Mouse (Mus musculus) lung, adult 2 months (tissue): ENCODE results near the gene Rassf10.

Experiments
- CTCF ChIP-seq: fragments of 200-500 bp; IDR thresholded peaks from 2 replicates; pipeline ENCODE4 v1.5.1; 2011; ENCODE audit warnings: mild to moderate bottlenecking, low read length, control low read depth; ENCODE audit not compliant: insufficient read depth
- POLR2A ChIP-seq: fragments of 200-500 bp; IDR thresholded peaks from 2 replicates; pipeline ENCODE4 v1.6.1; 2011; ENCODE audit warnings: low read depth, mild to moderate bottlenecking, control low read depth, low read length, borderline replicate concordance; ENCODE audit errors: extremely low read depth

GRCm38 (mm10) chr7:112922801-112923200, 31.0 kb upstream of the Rassf10 start:
- TF ChIP-seq CTCF (no peak), POLR2A (no peak)
